Mouse (Mus musculus): ENCODE data around the gene Eri3.
A peak's percentile ranks its signal among the peaks of the same experiment; 100 is the strongest.

The Eri3 gene

GRCm38 (mm10) chr4:117550140-117550851 is at the start of gene Eri3:
Gene Eri3 (plus strand): TSS chr4:117550365.
- peak; percentile 98 to 99 for DNase-seq

GRCm38 (mm10) chr4:117518246-117518645 is 31.9 kb upstream of the Eri3 start:
- DNase-seq: no peak

- DNase-seq: no peak
Measured at GRCm38 (mm10) chr4:117521350-117521749, 28.8 kb upstream of the Eri3 start.

GRCm38 (mm10) chr4:117525990-117526389 is 24.2 kb upstream of the Eri3 start:
- DNase-seq: no peak

GRCm38 (mm10) chr4:117527116-117527899 is 22.9 kb upstream of the Eri3 start:
- no peak for DNase-seq

GRCm38 (mm10) chr4:117527952-117528351 is 22.2 kb upstream of the Eri3 start:
- peak; percentile 19 to 27 for DNase-seq

- no peak for DNase-seq
Measured at GRCm38 (mm10) chr4:117529843-117530242, 20.3 kb upstream of the Eri3 start.

- DNase-seq: no peak
Measured at GRCm38 (mm10) chr4:117535496-117536200, 14.5 kb upstream of the Eri3 start.

- no peak for DNase-seq
Measured at GRCm38 (mm10) chr4:117537002-117537401, 13.2 kb upstream of the Eri3 start.

- no peak for DNase-seq
Measured at GRCm38 (mm10) chr4:117539329-117539980, 10.7 kb upstream of the Eri3 start.

- DNase-seq: no peak
Measured at GRCm38 (mm10) chr4:117540571-117540970, 9.6 kb upstream of the Eri3 start.

GRCm38 (mm10) chr4:117545448-117545847 is 4.7 kb upstream of the Eri3 start:
- DNase-seq: no peak

- DNase-seq: no peak
Measured at GRCm38 (mm10) chr4:117546616-117547015, 3.5 kb upstream of the Eri3 start.

GRCm38 (mm10) chr4:117549576-117549975 is 589 bp upstream of the Eri3 start:
- no peak for DNase-seq

- no peak for DNase-seq
Measured at GRCm38 (mm10) chr4:117551144-117552000, 1.2 kb downstream of the Eri3 start.

GRCm38 (mm10) chr4:117555495-117555894 is 5.3 kb downstream of the Eri3 start:
- DNase-seq: no peak

- no peak for DNase-seq
Measured at GRCm38 (mm10) chr4:117556372-117556771, 6.2 kb downstream of the Eri3 start.

GRCm38 (mm10) chr4:117557068-117557645 is 7.0 kb downstream of the Eri3 start:
- DNase-seq: no peak

GRCm38 (mm10) chr4:117563967-117564366 is 13.8 kb downstream of the Eri3 start:
- DNase-seq: no peak

- DNase-seq: no peak
Measured at GRCm38 (mm10) chr4:117568846-117569245, 18.7 kb downstream of the Eri3 start.

GRCm38 (mm10) chr4:117570964-117571363 is 20.8 kb downstream of the Eri3 start:
- no peak for DNase-seq

GRCm38 (mm10) chr4:117577579-117577978 is 27.4 kb downstream of the Eri3 start:
- DNase-seq: no peak
